Mouse (Mus musculus) c-Kit-negative CD71-positive TER-119-positive erythroid progenitor cells, embryonic 14.5 days (primary cell): Measurements from ENCODE around the gene Sgcd.

Source experiments
- DNase-seq: peaks from one replicate; pipeline ENCODE4 v3.0.0-alpha.2; 2013; ENCODE audit warnings: low read depth, low spot score

The Sgcd gene

DNA sequence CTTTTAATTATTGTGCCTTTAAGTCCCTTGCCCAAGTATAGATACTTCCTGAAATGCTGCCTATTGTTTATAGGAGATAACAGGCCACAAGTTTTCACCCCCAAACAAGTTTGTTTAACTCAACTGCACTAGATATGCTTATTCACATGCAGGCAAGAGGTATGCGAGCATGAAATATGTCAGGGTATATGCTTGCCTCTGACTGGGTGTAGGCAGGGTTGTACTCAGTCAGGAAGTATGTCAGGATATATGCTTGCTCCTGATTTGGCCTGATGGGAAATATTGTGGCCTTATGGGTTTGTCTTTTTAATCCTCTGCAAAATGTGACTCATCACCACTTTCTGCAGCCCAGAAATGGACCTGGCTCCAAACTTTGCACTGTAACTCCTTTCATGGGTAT lies 694.0 kb downstream of the Sgcd start:
- DNase-seq, result no peak

DNA sequence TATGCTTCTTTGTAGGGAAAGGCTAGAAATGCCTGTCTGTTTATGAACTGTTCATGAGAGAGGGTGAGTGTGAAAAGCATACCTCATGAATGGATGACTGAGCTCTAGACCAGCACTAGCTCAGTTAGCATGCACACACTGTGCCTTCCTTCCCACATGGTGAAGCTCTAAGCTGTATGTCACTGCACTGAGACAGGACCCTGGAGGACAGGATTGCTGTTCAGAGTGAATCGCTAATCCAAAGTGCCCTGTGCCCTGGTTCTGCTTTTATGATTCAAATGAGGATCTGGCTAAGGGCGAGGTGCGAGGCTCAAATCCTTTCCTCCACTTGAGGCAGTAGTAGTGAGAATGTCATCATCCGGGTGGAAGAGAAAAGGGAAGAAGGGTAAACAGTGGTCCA lies 712.2 kb downstream of the Sgcd start:
- no peak for DNase-seq

DNA sequence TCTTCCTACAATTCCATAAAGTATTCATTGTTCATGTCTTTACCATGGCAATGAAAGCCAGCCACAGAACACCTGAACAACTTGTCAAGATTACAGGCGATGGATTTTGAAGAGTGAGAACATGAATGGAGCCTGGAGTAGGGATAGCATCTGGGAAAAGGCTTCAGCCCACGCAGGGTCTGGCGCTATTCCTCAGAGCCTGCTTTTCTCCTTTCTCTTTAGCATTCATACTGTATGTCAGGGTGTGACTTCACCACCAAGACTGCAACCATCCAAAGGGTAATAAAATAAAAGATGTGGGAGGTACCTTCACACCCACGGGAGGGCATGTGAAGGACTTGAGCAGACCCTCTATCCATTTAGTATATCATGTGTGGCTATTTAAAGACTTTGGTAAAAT lies 720.2 kb downstream of the Sgcd start:
- no peak for DNase-seq

DNA sequence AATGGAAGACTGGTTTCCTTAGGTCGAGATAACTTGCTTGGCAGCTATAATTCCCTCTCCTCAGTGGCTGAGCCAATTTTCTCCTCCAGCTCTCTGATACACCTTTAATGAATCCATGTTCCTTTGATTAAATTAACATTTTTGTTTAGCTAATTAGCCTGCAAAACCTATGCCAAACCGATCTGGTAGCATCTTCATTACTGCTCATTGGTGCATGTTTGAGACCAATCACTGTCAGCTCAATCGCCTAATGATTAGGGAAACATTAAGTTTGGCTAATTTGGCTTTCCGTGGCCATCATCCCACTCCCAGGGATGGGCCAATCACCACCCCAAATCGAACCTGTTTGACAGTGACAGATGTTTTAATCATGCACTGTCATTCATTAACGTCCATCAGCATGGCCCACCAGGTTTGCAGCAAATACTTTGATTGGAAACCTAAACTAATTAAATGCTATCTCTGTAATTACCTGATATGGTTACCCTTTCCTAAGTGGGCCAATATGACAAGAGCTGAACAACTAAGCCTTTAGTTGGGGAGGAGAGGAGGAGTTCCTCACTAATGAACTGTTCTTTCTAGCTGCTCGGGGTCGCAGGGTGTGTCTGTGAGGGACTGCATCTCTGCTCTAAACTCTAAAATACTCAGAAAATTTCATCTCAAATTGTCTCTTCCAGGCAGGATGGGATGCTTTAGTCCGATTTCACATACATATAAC lies 724.3 kb downstream of the Sgcd start:
- no peak for DNase-seq

DNA sequence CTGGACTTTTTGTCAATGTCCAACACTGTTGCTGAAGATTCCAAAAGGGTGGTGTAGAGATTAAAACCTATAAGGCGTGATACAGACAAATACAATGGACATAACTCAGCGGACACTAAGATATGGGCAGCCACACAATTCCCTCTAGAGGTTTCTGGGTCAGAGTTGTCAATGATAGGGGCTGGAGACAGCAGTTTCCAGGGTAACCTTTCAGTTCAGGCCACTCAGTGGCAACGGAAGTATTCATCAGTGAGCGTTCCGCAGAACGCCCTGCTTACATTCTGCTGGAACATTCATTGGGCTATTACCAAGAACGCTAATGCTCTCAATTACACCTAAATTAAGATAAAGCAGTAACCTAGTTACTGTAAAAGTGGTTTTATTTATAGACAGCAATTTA lies 738.5 kb downstream of the Sgcd start:
- no peak for DNase-seq

DNA sequence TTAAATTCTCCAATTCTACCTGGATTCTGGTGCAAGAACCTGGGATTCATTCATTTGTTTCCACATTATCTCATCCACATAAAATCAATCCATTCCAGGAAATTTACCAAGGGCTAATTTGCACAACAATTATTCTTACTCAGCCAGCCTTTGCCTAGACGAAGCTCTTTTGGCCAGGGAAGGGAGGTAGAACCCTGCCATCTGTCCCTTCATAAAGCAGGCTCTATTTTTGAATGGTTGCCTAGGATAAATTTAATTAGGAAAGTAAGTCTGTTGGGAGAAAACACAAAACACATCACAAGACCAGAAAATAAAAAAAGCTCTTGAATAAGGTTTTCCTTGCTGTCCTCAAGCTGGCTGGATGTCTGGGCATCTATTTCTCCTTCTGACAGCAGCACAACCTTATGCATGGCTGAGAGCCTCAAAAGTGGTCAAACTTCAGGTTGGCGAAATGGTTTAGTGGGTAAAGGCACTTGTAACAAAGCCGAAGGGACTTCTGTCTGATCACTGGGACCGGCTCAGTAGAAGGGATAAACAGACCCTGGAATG lies 740.4 kb downstream of the Sgcd start:
- no peak for DNase-seq

DNA sequence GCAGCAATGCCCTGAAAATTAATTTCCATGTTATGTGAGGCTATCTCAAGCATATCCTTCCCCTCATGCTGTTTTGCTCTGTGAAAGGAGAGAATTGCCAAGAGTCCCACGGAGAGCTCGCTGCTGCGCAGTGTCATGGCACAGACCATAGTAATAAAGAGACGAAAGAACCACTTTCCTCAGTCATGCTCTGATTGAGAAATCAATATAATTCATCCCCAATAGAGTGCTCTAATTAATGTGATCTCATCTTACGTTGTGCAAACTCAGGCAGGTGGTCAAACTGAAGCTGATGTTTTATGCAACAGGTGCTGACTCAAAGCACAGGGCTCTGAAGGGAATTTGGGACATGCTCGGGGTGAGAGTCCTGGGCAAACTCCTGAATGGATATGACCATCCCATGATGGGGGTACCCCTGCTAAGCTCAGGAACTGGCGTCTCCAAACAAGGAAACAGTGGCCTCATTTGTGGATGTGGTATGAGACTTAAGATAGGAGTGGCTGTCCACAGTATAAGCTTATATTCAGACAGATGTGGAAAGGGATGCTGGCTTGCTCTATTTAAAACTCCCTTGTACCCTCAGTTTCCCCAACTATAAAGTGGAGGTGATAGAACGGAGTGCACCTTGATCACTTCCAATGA lies 740.9 kb downstream of the Sgcd start:
- no peak for DNase-seq

DNA sequence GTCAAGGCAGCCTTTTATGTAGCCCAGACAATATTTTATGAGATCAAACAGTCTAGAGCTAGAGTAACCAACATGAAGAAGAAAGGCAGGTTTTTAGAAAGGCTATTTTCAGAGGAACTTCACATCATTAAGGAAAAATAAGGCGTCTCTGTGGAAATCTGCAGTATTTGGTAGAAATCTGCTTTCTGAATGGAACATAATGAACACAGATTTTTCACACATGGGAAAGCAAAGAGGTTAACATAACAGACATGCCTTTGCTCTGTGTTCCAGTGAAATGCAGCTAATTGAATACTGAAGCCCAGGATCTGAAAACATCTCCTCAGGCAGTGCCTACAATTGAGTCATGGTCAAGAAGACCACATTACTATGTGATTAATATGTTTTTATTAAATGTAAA lies 746.4 kb downstream of the Sgcd start:
- DNase-seq, result no peak

DNA sequence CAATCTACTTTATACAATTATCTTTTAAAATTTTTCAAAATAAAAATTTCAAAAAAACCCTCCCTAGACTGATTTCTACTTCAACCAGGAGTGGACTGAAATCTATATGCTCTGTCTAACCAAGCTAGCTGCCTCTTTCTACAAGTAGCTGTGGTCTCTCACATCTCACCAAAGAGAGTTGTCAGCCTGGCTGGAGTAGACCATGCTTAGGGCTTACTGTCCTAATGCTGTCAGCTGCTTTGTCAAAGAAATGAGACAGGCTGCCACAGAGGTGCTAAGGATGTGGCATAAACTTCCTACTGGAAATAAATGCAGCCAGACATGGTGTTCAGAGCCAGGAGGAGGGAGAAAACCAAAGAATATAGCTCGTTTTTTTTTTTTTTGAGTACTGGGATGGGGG lies 760.5 kb downstream of the Sgcd start:
- no peak for DNase-seq

DNA sequence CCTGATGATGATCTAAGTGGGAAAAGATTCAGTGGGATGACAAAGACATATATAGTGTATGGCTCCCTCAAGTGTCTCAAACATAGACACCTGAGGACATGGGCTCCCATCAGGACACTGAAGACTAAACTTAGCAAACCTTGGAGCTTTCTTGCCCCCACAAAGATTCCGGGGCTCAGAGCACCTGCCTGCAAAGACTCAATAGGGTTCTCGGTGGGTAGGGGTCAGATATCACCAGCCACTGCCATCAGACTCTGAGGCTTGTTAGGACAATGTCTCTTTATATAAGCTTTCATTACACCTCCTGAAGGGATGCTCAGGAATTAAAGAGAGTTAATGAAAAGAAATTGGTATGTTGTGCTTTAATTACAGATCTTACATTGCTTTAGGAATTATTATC lies 764.6 kb downstream of the Sgcd start:
- DNase-seq, result no peak

DNA sequence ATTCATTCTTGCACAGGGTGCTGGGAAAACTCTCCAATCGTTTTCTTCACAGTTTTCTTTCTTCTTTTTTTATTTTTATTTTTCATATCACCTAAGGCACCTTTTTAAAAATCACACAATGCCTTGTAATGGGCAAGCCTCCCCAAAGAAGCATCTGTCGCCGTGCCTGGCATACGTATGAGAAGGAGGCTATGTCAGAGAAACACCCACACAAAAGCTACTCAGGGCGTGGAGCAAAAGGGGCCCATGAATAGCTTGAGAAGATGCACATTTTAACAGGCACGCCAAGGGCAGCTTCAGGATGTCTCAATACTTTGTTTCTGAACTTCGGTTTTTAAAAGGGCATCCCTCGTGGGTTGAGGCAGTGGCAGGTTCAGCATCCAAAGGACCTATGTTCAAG lies 777.2 kb downstream of the Sgcd start:
- no peak for DNase-seq

DNA sequence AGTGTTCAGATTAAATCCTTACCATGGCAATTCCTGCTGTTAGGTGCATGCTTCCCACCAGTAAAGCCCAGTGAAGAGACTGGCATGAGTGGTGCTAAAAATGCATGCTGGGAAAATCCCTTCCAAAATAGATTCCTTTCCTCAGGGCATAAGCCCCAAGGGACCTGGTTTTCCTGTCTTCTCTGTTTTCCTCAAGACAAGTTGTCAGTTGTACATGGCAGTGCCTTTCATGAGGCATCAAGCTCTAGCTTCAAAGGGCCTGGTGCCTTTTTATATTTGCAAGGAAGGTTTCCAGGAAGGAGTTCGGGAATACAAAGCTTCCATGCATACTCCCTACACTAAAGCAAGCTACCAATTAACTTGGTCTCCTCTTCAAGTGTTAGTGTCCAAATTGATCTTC lies 782.3 kb downstream of the Sgcd start:
- DNase-seq, result no peak

DNA sequence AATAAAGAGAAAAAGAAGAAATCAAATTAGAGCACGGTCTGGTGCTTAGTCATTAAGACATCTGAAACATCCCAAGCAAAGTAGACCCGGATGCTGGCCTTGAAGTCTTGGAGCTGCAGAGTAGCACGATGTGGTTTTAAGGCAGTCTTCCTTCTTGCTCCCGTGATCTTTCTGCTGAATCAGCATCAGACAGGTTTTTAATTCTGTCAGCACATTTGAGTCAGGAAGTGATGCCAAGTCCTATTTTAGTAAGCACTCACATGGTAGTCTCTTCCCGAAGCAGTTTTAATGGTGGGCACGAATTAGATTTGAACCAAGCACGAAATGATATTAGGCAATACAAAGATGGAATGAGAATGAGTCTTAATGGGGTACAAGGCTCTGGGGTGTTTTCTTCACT lies 789.7 kb downstream of the Sgcd start:
- no peak for DNase-seq

DNA sequence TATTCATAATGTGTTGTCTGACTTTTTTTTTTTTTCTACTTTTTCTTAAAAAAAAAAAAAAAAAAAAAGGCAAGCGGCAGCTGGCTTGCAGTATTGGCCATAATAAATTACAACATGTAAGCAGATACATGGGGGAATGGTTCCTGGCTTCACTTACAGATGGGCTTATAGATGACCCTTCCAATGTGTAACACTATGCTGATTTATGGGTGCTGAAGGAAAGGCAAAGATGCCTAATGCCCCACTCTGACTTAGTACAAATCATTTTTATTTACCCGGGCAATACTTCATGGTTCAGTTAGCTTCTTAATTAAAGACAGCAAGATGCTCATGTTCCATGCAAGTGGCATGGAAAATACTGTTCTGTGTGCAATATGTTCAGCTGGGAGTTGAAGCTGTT lies 800.2 kb downstream of the Sgcd start:
- DNase-seq, result no peak

DNA sequence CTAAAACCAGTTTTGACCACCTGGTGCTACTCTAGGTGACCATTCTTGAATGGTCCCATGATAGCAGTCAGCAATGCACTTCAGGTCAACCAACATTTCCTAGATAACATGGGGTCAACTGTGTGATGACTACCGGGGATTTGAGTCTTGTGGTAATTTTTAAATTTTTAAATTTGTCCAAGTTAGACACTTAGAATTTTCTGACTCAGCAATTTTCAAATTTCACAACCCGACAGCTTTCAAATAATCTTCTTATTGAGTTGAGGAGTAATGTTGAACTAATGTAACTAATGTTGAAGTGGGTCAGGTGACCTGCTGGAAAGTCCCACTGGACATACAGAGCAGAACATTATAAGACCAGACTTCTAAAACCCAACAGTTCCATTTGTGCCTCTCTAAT lies 813.8 kb downstream of the Sgcd start:
- no peak for DNase-seq

DNA sequence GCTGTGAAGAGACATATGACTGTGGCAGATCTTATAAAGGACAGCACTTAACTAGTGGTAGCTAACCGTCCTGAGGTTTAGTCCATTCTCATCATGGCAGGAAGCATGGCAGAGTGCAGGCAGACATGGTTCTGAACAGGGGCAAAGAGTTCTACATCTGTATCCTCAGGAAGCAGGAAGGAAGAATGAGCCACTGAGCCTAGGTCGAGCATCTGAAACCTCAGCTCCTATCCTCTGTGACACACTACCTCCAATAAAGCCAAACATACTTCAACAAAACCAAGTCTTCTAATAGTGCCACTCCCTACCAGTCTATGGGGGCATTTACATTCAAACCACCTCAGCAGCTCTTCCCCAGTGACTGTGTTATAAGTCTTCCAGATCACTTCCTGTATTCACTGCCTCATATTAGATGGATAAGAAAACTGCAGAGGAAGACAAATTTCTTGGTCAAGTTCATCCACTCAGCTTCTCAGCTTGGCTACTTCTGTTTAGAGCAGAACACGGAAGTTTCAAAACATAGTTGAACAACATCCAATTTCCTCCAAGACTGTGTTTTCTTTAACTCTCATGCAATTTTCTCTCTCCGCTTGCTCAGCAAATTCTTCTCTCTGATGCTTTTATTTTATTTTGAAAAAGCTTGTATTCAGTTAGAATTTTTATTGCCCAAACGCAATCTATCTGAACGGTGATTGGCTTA lies 817.7 kb downstream of the Sgcd start:
- DNase-seq, result no peak

DNA sequence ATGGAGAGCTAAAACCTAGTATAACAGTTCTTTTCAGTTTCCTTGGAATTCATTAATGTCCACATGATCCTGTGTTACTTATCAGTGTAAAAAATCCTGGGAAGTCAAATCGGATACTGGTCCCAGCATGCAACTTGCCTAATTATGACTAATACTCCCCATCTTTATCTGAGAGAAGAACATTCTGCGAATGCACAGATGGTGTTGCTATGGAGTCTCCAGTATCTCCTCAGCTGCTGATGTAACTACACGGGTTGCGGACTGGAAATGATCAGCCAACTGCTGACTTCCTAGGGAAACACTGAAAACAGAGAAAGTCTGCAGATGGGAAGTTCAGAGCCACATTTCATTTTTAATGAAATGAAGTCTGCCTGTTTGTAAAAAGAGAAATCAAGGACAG lies 821.4 kb downstream of the Sgcd start:
- DNase-seq, result no peak

DNA sequence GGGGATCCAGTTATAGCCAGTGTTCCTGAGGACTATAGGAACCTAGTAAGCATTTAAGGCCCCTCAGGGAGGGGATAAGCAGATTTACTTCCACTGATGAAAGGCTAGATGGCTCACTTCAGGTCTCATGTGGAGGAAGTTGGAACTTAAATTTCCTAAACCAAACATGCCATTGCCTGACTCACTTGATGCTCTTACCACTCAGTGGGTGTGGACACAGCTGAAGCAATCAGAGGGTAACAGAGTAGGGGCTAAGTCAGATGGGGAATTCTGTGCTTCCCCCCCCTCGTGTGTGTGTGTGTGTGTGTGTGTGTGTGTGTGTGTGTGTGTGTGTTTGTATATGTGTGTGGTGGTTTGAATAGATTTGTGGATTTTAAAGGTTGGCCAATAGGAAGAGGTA lies 830.7 kb downstream of the Sgcd start:
- no peak for DNase-seq

DNA sequence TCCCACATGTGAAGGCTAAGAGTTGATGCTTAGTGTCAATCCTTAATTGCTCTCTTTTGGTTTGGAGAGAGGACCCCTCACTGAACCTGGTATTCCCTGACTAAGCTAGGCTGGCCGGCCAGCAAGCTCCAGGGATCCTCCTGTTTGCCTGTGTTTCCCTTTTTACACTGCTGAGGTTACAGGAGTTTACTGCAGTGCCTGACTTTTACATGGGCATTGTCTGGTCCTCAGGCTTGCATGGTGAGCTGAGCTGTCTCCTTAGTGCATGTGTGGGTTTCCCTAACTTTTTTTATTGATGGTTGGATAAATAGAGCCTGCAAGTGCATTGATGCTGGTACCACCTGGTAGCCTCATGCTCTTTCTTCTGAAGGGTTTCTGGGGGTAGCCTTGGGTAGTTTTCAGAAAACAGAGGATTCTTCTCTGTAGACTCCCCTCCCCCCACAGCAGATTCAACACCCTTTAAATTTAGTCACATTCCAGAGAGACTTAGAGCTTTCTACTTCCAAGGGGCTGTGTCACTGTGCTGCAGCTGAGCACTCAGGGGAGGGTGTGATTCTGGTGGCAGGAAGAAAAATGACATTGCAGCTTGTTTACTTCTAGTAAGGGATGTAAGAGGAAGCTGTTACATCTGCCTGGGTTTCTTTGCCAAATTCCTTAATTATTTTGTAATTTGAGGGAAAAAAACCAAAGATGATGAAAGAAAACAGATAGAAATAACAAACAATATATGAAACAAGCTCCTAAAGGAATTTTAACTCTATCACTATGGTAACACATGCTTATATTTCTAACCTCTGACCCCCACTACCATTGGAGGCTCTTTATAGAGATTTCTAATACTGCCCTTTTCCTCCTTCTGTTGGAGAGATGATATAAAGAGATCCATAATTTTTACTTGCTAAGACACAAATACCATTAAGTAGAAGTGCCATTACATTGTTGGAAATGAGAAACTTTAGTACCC lies 831.8 kb downstream of the Sgcd start:
- no peak for DNase-seq

DNA sequence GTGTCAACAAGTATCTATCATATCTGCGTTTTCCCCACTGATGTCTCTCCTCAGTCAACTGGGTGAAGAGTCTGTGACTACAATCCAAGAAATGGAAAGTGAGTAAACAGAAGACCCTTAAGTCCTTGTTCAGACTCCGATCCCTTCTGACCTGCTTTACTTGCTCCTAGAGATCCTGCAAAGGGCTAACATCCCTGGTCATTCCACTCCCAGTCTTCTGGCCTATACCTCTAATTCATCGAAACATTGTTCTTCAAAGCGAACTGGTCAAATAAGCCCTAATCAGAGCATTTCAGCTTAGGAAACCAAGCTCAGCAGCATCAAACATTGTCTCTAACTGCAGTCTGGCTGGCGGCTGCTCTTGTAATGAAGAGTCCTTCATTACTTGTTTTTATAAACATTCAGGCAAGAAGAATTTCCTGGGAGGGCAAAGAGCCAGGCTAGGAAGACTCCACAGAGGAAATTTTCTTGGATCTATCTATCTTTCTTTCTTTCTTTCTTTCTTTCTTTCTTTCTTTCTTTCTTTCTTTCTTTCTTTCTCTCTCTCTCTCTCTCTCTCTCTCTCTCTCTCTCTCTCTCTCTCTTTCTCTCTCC lies 833.8 kb downstream of the Sgcd start:
- DNase-seq, result no peak

DNA sequence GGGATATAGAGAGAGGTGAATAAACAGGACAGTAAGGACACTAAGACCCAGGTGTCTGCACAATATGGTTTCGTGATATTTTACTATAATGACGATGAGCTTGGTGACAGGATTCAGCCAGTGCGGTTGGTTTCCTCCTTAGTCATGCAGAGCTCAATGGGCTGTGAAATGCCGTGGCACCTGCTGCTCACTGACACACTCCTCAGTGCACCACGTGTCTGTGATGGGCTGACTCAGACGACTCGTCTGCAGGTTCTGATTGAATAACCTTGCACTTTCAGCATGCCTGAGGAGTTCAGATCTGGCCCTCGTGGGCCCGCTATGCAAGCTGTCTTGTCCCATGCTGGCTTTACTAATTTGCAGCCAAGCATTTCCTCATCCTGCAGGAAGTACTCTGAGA lies 839.2 kb downstream of the Sgcd start:
- no peak for DNase-seq
